In the genomic region with DNA sequence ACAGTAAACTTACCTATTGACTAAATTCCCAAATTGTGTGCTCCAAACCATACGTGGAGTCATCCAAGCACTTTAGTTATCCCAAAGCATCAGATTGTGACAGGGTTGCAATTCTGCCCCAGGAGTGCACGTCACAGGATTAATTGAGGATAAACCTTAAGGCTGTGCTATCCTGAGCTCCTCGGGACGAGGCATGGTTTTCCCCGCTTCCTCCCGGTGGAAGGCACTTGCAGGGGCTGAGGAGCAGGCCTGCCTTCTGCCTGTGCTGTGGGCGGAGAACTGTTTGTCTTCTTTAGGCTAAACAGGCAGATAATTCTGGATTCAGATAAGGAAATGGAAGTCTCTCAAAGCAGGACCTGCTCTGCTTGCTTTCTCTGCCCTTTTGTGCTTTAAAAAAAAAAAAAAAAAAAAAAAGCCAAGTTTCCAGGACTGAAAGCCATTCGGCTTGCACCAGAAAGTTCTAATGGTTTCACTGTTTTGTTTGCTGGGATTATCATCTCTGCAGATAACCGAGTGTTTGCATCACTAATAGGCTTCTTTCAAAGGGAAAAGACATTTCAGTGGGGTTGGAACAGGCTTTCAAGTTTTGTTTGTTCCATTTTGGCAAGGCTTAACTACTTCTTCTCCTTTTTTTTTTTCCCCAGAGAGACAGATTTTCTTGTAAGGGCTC, we compare ENCODE assay signal across 8 mouse cellular contexts. TPM values are rescaled to one million over a fixed set of nuclear protein-coding genes. Genes with fewer than 3 reads are reported as not detected.
A peak's percentile ranks its signal among the peaks of the same experiment; 100 is the strongest.
DNase-seq lines count a peak whose midpoint lies in the region; ATAC-seq and TF ChIP-seq lines count a peak whose summit lies in the region.

No protein-coding gene starts in this region.

- ATAC-seq in lung, embryonic 14.5 days (ENCODE audit: insufficient read depth): no peak
- no peak; the same call in 1 of the 2 replicates for ATAC-seq in intestine, embryonic 16.5 days
- ATAC-seq in neural tube, embryonic 13.5 days (ENCODE audit: low read depth): no peak
- no peak for ATAC-seq in cerebellum, adult (ENCODE audit: insufficient number of reproducible peaks, low FRiP score, low TSS enrichment)

- H3K27ac ChIP-seq in lung, embryonic 14.5 days (ENCODE audit: low read depth): peak overlapping the region; percentile 99
- H3K27ac ChIP-seq in embryonic facial prominence, embryonic 10.5 days (replicated peaks): no peak overlapping the region
- H3K27ac ChIP-seq in intestine, embryonic 16.5 days (ENCODE audit: low read length): peak overlapping the region; percentile 99
- H3K27ac ChIP-seq in neural tube, embryonic 13.5 days (replicated peaks): no peak overlapping the region

- H3K9me3 ChIP-seq in lung, embryonic 14.5 days (ENCODE audit: low read depth, low read length): no peaks in the 10 kb centered on the region; the same call in 1 of the 2 replicates
- H3K9me3 ChIP-seq in embryonic facial prominence, embryonic 10.5 days: 0 out of 2 replicates have a peak, but pooled peaks cover 2% of the 10 kb centered on the region
- no peaks in the 10 kb centered on the region for H3K9me3 ChIP-seq in intestine, embryonic 16.5 days (ENCODE audit: control insufficient read depth, low read length)
- no peaks in the 10 kb centered on the region for H3K9me3 ChIP-seq in neural tube, embryonic 13.5 days

- H3K27me3 ChIP-seq in lung, embryonic 14.5 days (ENCODE audit: insufficient read depth, low read length): no peaks in the 10 kb centered on the region
- H3K27me3 ChIP-seq in embryonic facial prominence, embryonic 10.5 days (replicated peaks; ENCODE audit: low read depth, poor library complexity, severe bottlenecking): no peaks in the 10 kb centered on the region
- H3K27me3 ChIP-seq in intestine, embryonic 16.5 days (replicated peaks; ENCODE audit: control insufficient read depth, insufficient read depth, low read length): no peaks in the 10 kb centered on the region
- H3K27me3 ChIP-seq in neural tube, embryonic 13.5 days: no peaks in the 10 kb centered on the region

- H3K36me3 ChIP-seq in lung, embryonic 14.5 days (ENCODE audit: insufficient read depth): peaks cover 18% of the 10 kb centered on the region
- H3K36me3 ChIP-seq in embryonic facial prominence, embryonic 10.5 days (replicated peaks): peaks cover 8% of the 10 kb centered on the region
- H3K36me3 ChIP-seq in intestine, embryonic 16.5 days (ENCODE audit: control insufficient read depth, insufficient read depth, low read length): 0 out of 2 replicates have a peak, but pooled peaks cover 2% of the 10 kb centered on the region
- no peaks in the 10 kb centered on the region for H3K36me3 ChIP-seq in neural tube, embryonic 13.5 days

- TF ChIP-seq CTCF in lung, embryonic 14.5 days (IDR thresholded peaks at IDR 0.05; ENCODE audit: low read depth): no peak

- peak overlapping the region; percentile 73 for H3K4me2 ChIP-seq in lung, embryonic 14.5 days
- H3K4me2 ChIP-seq in intestine, embryonic 16.5 days (ENCODE audit: low read depth, low read length): peak overlapping the region; percentile 79
- H3K4me2 ChIP-seq in neural tube, embryonic 13.5 days: peak overlapping the region; percentile 87

- H3K9ac ChIP-seq in lung, embryonic 14.5 days: no peak overlapping the region
- peak overlapping the region; percentile 30; the same call in 1 of the 2 replicates for H3K9ac ChIP-seq in intestine, embryonic 16.5 days (ENCODE audit: low read depth, low read length)
- no peak overlapping the region for H3K9ac ChIP-seq in neural tube, embryonic 13.5 days

- H3K4me1 ChIP-seq in lung, embryonic 14.5 days (ENCODE audit: insufficient read depth): peaks cover 13% of the 10 kb centered on the region
- peaks cover 21% of the 10 kb centered on the region for H3K4me1 ChIP-seq in embryonic facial prominence, embryonic 10.5 days
- H3K4me1 ChIP-seq in intestine, embryonic 16.5 days (ENCODE audit: control insufficient read depth, insufficient read depth, low read length): peaks cover 13% of the 10 kb centered on the region
- H3K4me1 ChIP-seq in neural tube, embryonic 13.5 days (replicated peaks): peaks cover 27% of the 10 kb centered on the region

- DNase-seq in lung, embryonic 14.5 days: peak; percentile 49
- no peak for DNase-seq in lung, postnatal 36 days
- DNase-seq in embryonic facial prominence, embryonic 10.5 days (ENCODE audit: low spot score): no peak
- DNase-seq in adrenal gland, postnatal 4 days (ENCODE audit: low spot score in 2 of 2): no peak
- no peak for DNase-seq in spleen, adult 12 weeks (ENCODE audit: low spot score)

- 0 out of 2 replicates have a peak overlapping the region, but pooled peaks have one; percentile 96 for H3K4me3 ChIP-seq in lung, embryonic 14.5 days (ENCODE audit: low read depth, low read length)
- H3K4me3 ChIP-seq in embryonic facial prominence, embryonic 10.5 days: peak overlapping the region; percentile 74
- H3K4me3 ChIP-seq in intestine, embryonic 16.5 days (ENCODE audit: low read length): peak overlapping the region; percentile 97
- no peak overlapping the region for H3K4me3 ChIP-seq in neural tube, embryonic 13.5 days

- 16% methylated on average over 9 of the region's 9 CpGs for WGBS in lung, embryonic 14.5 days
- WGBS in embryonic facial prominence, embryonic 10.5 days: 26% methylated on average over 9 of the region's 9 CpGs
- WGBS in intestine, embryonic 16.5 days: 21% methylated on average over 9 of the region's 9 CpGs
- WGBS in neural tube, embryonic 13.5 days: 31% methylated on average over 9 of the region's 9 CpGs

RNA-seq across cellular contexts. Expression of a gene that starts 0.9 kb away (rescaled TPM):
- polyA plus RNA-seq in lung, embryonic 14.5 days (2014; fragmentation: Nextera tagmentation; extraction: Ambion mirVana): 62.7 and 64.7 TPM in 2 replicates
- 19.4 and 22.3 TPM in 2 replicates for polyA plus RNA-seq in embryonic facial prominence, embryonic 10.5 days (2016; fragmentation: Nextera tagmentation; extraction: Ambion mirVana)
- polyA plus RNA-seq in intestine, embryonic 16.5 days (2015; fragmentation: Nextera tagmentation; extraction: Ambion mirVana): 15.2 and 16.9 TPM in 2 replicates
- 28.8 and 31.8 TPM in 2 replicates for polyA plus RNA-seq in neural tube, embryonic 13.5 days (2015; fragmentation: Nextera tagmentation; extraction: Ambion mirVana)
- total RNA-seq in adrenal gland, postnatal 4 days (2021): 10 to 100 TPM; 48.7 to 57.6 TPM

Comparison
In these comparisons a context has a peak if more than half of its experiments do, and no peak if none do; other contexts are left out.
1. H3K27ac ChIP-seq: peak in lung, embryonic 14.5 days (single experiment) and intestine, embryonic 16.5 days (single experiment); none in embryonic facial prominence, embryonic 10.5 days (single experiment) and neural tube, embryonic 13.5 days (single experiment).
2. Peak in every context shown above with its lines, with median percentiles within 50 percentile points of each other: H3K4me2 ChIP-seq.